ENCODE assay signal across 8 mouse cellular contexts in genomic region chr17:65782551-65783141, GRCm38 (mm10). TPM values are rescaled to one million over a fixed set of nuclear protein-coding genes. Genes with fewer than 3 reads are reported as not detected.
A peak's percentile ranks its signal among the peaks of the same experiment; 100 is the strongest.
DNase-seq lines count a peak whose midpoint lies in the region; ATAC-seq and TF ChIP-seq lines count a peak whose summit lies in the region.

TSS of gene Ppp4r1 (plus strand) at chr17:65782573.

- H3K36me3 ChIP-seq in embryonic facial prominence, embryonic 12.5 days = peaks cover 13% of the 10 kb centered on the region
- no peaks in the 10 kb centered on the region for H3K36me3 ChIP-seq in kidney, adult 2 months (ENCODE audit: control insufficient read depth, insufficient read depth, low read length)
- H3K36me3 ChIP-seq in limb, embryonic 14.5 days (ENCODE audit: control insufficient read depth, insufficient read depth, low read length) = peaks cover 3% of the 10 kb centered on the region; the same call in 1 of the 2 replicates
- no peaks in the 10 kb centered on the region for H3K36me3 ChIP-seq in midbrain, embryonic 16.5 days (ENCODE audit: control insufficient read depth, insufficient read depth, low read length)

- peak within 1 kb of the TSS; percentile 57 for H3K4me2 ChIP-seq in embryonic facial prominence, embryonic 12.5 days (replicated peaks)
- peak within 1 kb of the TSS; percentile 61 for H3K4me2 ChIP-seq in limb, embryonic 14.5 days (replicated peaks; ENCODE audit: low read depth, low read length, severe bottlenecking)
- peak within 1 kb of the TSS; percentile 70 for H3K4me2 ChIP-seq in midbrain, embryonic 16.5 days (ENCODE audit: low read length)

- WGBS in embryonic facial prominence, embryonic 12.5 days = under 1% methylated on average over 54 of the region's 81 CpGs
- 4% methylated on average over 81 of the region's 81 CpGs for WGBS in kidney, adult 2 months
- 1% methylated on average over 49 of the region's 81 CpGs for WGBS in limb, embryonic 14.5 days
- WGBS in midbrain, embryonic 16.5 days = under 1% methylated on average over 74 of the region's 81 CpGs

- H3K4me3 ChIP-seq in embryonic facial prominence, embryonic 12.5 days = peak within 1 kb of the TSS; percentile 96
- H3K4me3 ChIP-seq in kidney, adult 2 months (ENCODE audit: insufficient read depth, low read depth, low read length) = peak within 1 kb of the TSS; percentile 74
- H3K4me3 ChIP-seq in limb, embryonic 14.5 days (replicated peaks; ENCODE audit: low read length) = peak within 1 kb of the TSS; percentile 82
- H3K4me3 ChIP-seq in midbrain, embryonic 16.5 days (ENCODE audit: low read depth, low read length) = peak within 1 kb of the TSS; percentile 98

- DNase-seq in layer of hippocampus, adult 11-12 months (ENCODE audit: low spot score) = peak; percentile 74
- no peak for DNase-seq in layer of hippocampus, adult 9-10 months (ENCODE audit: low spot score)
- peak; percentile 87 to 92 for DNase-seq in heart, adult 18-20 months
- DNase-seq in kidney, adult 2 months = peak; percentile 92
- DNase-seq in limb, embryonic 14.5 days (ENCODE audit: low spot score) = peak; percentile 75
- DNase-seq in spleen, postnatal 10 days (ENCODE audit: low spot score in 2 of 2) = peak; percentile 78 to 80

- 0 out of 2 replicates have a peak, but pooled peaks have one; percentile 28 for TF ChIP-seq CTCF in kidney, adult 2 months (conservative IDR thresholded peaks at IDR 0.05; ENCODE audit: insufficient read depth, insufficient read length, low read depth, low read length)

- ATAC-seq in embryonic facial prominence, embryonic 12.5 days (ENCODE audit: insufficient number of reproducible peaks, insufficient read depth, low FRiP score, low TSS enrichment) = peak; percentile 83
- ATAC-seq in limb, embryonic 14.5 days (ENCODE audit: low FRiP score, low read depth) = peak; percentile 81
- ATAC-seq in midbrain, embryonic 16.5 days = peak; percentile 81

- no peaks in the 10 kb centered on the region for H3K27me3 ChIP-seq in embryonic facial prominence, embryonic 12.5 days
- H3K27me3 ChIP-seq in kidney, adult 2 months (replicated peaks; ENCODE audit: control insufficient read depth, insufficient read depth, low read length) = no peaks in the 10 kb centered on the region
- no peaks in the 10 kb centered on the region for H3K27me3 ChIP-seq in limb, embryonic 14.5 days (ENCODE audit: control insufficient read depth, insufficient read depth, low read length)
- no peaks in the 10 kb centered on the region for H3K27me3 ChIP-seq in midbrain, embryonic 16.5 days (ENCODE audit: control insufficient read depth, insufficient read depth, low read depth, low read length)

- H3K9me3 ChIP-seq in embryonic facial prominence, embryonic 12.5 days = no peaks in the 10 kb centered on the region
- no peaks in the 10 kb centered on the region for H3K9me3 ChIP-seq in limb, embryonic 14.5 days (ENCODE audit: control insufficient read depth, low read length)
- no peaks in the 10 kb centered on the region for H3K9me3 ChIP-seq in midbrain, embryonic 16.5 days (replicated peaks; ENCODE audit: control insufficient read depth, low read length, poor library complexity, severe bottlenecking)

- H3K9ac ChIP-seq in embryonic facial prominence, embryonic 12.5 days = peak within 1 kb of the TSS; percentile 98
- peak within 1 kb of the TSS; percentile 99 for H3K9ac ChIP-seq in limb, embryonic 14.5 days (ENCODE audit: low read depth, low read length, severe bottlenecking)
- H3K9ac ChIP-seq in midbrain, embryonic 16.5 days (ENCODE audit: low read depth, low read length) = peak within 1 kb of the TSS; percentile 99

- peak within 1 kb of the TSS; percentile 99 for H3K27ac ChIP-seq in embryonic facial prominence, embryonic 12.5 days
- peak within 1 kb of the TSS; percentile 91 for H3K27ac ChIP-seq in kidney, adult 2 months (ENCODE audit: insufficient read depth, low read depth, low read length)
- peak within 1 kb of the TSS; percentile 99 for H3K27ac ChIP-seq in limb, embryonic 14.5 days (replicated peaks; ENCODE audit: low read depth, low read length)
- peak within 1 kb of the TSS; percentile 99 for H3K27ac ChIP-seq in midbrain, embryonic 16.5 days (ENCODE audit: low read length)

- H3K4me1 ChIP-seq in embryonic facial prominence, embryonic 12.5 days = peaks cover 14% of the 10 kb centered on the region
- 0 out of 2 replicates have a peak, but pooled peaks cover 8% of the 10 kb centered on the region for H3K4me1 ChIP-seq in kidney, adult 2 months (ENCODE audit: control insufficient read depth, insufficient read depth, low read length)
- H3K4me1 ChIP-seq in limb, embryonic 14.5 days (ENCODE audit: control insufficient read depth, insufficient read depth, low read length) = peaks cover 13% of the 10 kb centered on the region
- H3K4me1 ChIP-seq in midbrain, embryonic 16.5 days (ENCODE audit: control insufficient read depth, insufficient read depth, low read length) = peaks cover 20% of the 10 kb centered on the region

- TF ChIP-seq POLR2A in kidney, adult 2 months (IDR thresholded peaks at IDR 0.05; ENCODE audit: low read depth, low read length) = no peak
- TF ChIP-seq POLR2A in limb, embryonic 14.5 days (IDR thresholded peaks at IDR 0.05; ENCODE audit: borderline replicate concordance, extremely low read depth, insufficient read depth, insufficient read length) = peak; percentile 66; the same call in 1 of the 2 replicates

RNA-seq across cellular contexts. Expression of gene Ppp4r1, which starts in this region (rescaled TPM):
- polyA plus RNA-seq in embryonic facial prominence, embryonic 12.5 days (2016; fragmentation: Nextera tagmentation; extraction: Ambion mirVana) = 54.5 and 57.7 TPM in 2 replicates
- 10 to 100 TPM; 41.5 to 45.5 TPM for total RNA-seq in heart, adult 18-20 months (2021)
- 34.3 and 37.6 TPM in 2 replicates for polyA plus RNA-seq in kidney, adult 2 months (2012; rRNA removed)
- polyA plus RNA-seq in limb, embryonic 14.5 days (2012; rRNA removed) = 67.6 and 74.3 TPM in 2 replicates
- polyA plus RNA-seq in limb, embryonic 14.5 days (2014; fragmentation: Nextera tagmentation; extraction: Ambion mirVana) = 43.7 and 47.3 TPM in 2 replicates
- polyA plus RNA-seq in midbrain, embryonic 16.5 days (2015; fragmentation: Nextera tagmentation; extraction: Ambion mirVana) = 41.5 and 45.2 TPM in 2 replicates
